Mouse (Mus musculus): Measurements from ENCODE around the gene Nectin4. TPM values are rescaled to one million over a fixed set of nuclear protein-coding genes. Genes with fewer than 3 reads are reported as not detected.

Nectin4 gene
- polyA plus RNA-seq, 1 experiment from 2014 or later = 4.6 TPM

GRCm38 (mm10) chr1:171388376-171389102 is 18.6 kb downstream of the Nectin4 start, which contains the start of gene Arhgap30:
Gene Arhgap30 (plus strand): TSS chr1:171388954.
- Histone ChIP-seq H3K27me3 (replicated peaks; ENCODE audit: low read depth, poor library complexity, severe bottlenecking) (peaks cover 4% of the 10 kb centered on the region; the same call in 1 of the 2 replicates), H3K4me3 (no peak within 1 kb of the TSS), H3K9me3 (no peaks in the 10 kb centered on the region), H3K4me1 (peaks cover 30% of the 10 kb centered on the region), H3K36me3 (replicated peaks) (no peaks in the 10 kb centered on the region), H3K27ac (replicated peaks) (no peak within 1 kb of the TSS)
- 81% methylated on average over 15 of the region's 15 CpGs for WGBS
- no peak for DNase-seq (ENCODE audit: low spot score)

GRCm38 (mm10) chr1:171390101-171390500 is 20.2 kb downstream of the Nectin4 start:
- 71% methylated on average over 4 of the region's 4 CpGs for WGBS
- H3K4me1 ChIP-seq = peaks cover 26% of the 10 kb centered on the region
- no peak overlapping the region for H3K4me3 ChIP-seq
- no peak overlapping the region for H3K27ac ChIP-seq (replicated peaks)
- DNase-seq (ENCODE audit: low spot score) = no peak
- no peaks in the 10 kb centered on the region for H3K27me3 ChIP-seq (replicated peaks; ENCODE audit: low read depth, poor library complexity, severe bottlenecking)
- no peaks in the 10 kb centered on the region for H3K9me3 ChIP-seq
- H3K36me3 ChIP-seq (replicated peaks) = no peaks in the 10 kb centered on the region

- no peak for DNase-seq (ENCODE audit: low spot score)
- Histone ChIP-seq H3K4me3 (no peak overlapping the region), H3K36me3 (replicated peaks) (no peaks in the 10 kb centered on the region), H3K27ac (replicated peaks) (no peak overlapping the region), H3K9me3 (no peaks in the 10 kb centered on the region), H3K27me3 (replicated peaks; ENCODE audit: low read depth, poor library complexity, severe bottlenecking) (0 out of 2 replicates have a peak, but pooled peaks cover 4% of the 10 kb centered on the region), H3K4me1 (no peaks in the 10 kb centered on the region)
- WGBS = 73% methylated on average over 4 of the region's 4 CpGs
Observed at GRCm38 (mm10) chr1:171401821-171402220, 31.9 kb downstream of the Nectin4 start.

- Histone ChIP-seq H3K27ac (replicated peaks) (no peak overlapping the region), H3K27me3 (replicated peaks; ENCODE audit: low read depth, poor library complexity, severe bottlenecking) (peaks cover 13% of the 10 kb centered on the region), H3K9me3 (no peaks in the 10 kb centered on the region), H3K4me1 (no peaks in the 10 kb centered on the region), H3K4me3 (no peak overlapping the region), H3K36me3 (replicated peaks) (no peaks in the 10 kb centered on the region)
- DNase-seq (ENCODE audit: low spot score) = no peak
- WGBS = 75% methylated on average over 9 of the region's 9 CpGs
Observed at GRCm38 (mm10) chr1:171402991-171403390, 33.1 kb downstream of the Nectin4 start.

GRCm38 (mm10) chr1:171407263-171407662 is 37.4 kb downstream of the Nectin4 start:
- H3K4me1 ChIP-seq = peaks cover under 1% of the 10 kb centered on the region
- no peak overlapping the region for H3K4me3 ChIP-seq
- no peaks in the 10 kb centered on the region for H3K9me3 ChIP-seq
- H3K27ac ChIP-seq (replicated peaks) = no peak overlapping the region
- peaks cover 20% of the 10 kb centered on the region for H3K27me3 ChIP-seq (replicated peaks; ENCODE audit: low read depth, poor library complexity, severe bottlenecking)
- 79% methylated on average over 5 of the region's 5 CpGs for WGBS
- no peak for DNase-seq (ENCODE audit: low spot score)
- no peaks in the 10 kb centered on the region for H3K36me3 ChIP-seq (replicated peaks)

- 81% methylated on average over 1 of the region's 1 CpGs for WGBS
- Histone ChIP-seq H3K36me3 (replicated peaks) (peaks cover 20% of the 10 kb centered on the region), H3K4me3 (no peak overlapping the region), H3K27ac (replicated peaks) (no peak overlapping the region), H3K9me3 (no peaks in the 10 kb centered on the region), H3K4me1 (peaks cover 15% of the 10 kb centered on the region), H3K27me3 (replicated peaks; ENCODE audit: low read depth, poor library complexity, severe bottlenecking) (peaks cover 20% of the 10 kb centered on the region)
- DNase-seq (ENCODE audit: low spot score) = no peak
Observed at GRCm38 (mm10) chr1:171410231-171410630, 40.3 kb downstream of the Nectin4 start.

GRCm38 (mm10) chr1:171410947-171411484 is 41.1 kb downstream of the Nectin4 start, which contains the start of gene Usf1:
Gene Usf1 (plus strand): TSS chr1:171411313.
- peaks cover 20% of the 10 kb centered on the region for H3K27me3 ChIP-seq (replicated peaks; ENCODE audit: low read depth, poor library complexity, severe bottlenecking)
- peak within 1 kb of the TSS; percentile 97 for H3K27ac ChIP-seq (replicated peaks)
- peak; percentile 96 for DNase-seq (ENCODE audit: low spot score)
- H3K9me3 ChIP-seq = no peaks in the 10 kb centered on the region
- peak within 1 kb of the TSS; percentile 97 for H3K4me3 ChIP-seq
- under 1% methylated on average over 36 of the region's 36 CpGs for WGBS
- H3K36me3 ChIP-seq (replicated peaks) = peaks cover 28% of the 10 kb centered on the region
- H3K4me1 ChIP-seq = peaks cover 15% of the 10 kb centered on the region

- H3K4me1 ChIP-seq = peaks cover 15% of the 10 kb centered on the region
- H3K27ac ChIP-seq (replicated peaks) = peak overlapping the region; percentile 97
- peaks cover 33% of the 10 kb centered on the region for H3K36me3 ChIP-seq (replicated peaks)
- no peak for DNase-seq (ENCODE audit: low spot score)
- H3K9me3 ChIP-seq = no peaks in the 10 kb centered on the region
- WGBS = under 1% methylated on average over 39 of the region's 39 CpGs
- H3K27me3 ChIP-seq (replicated peaks; ENCODE audit: low read depth, poor library complexity, severe bottlenecking) = peaks cover 20% of the 10 kb centered on the region
- peak overlapping the region; percentile 97 for H3K4me3 ChIP-seq
Observed at GRCm38 (mm10) chr1:171411492-171411941, 41.6 kb downstream of the Nectin4 start.

- 2% methylated on average over 20 of the region's 20 CpGs for WGBS
- H3K4me1 ChIP-seq = peaks cover 15% of the 10 kb centered on the region
Observed at GRCm38 (mm10) chr1:171412001-171412441, 42.1 kb downstream of the Nectin4 start.

GRCm38 (mm10) chr1:171412446-171412845 is 42.5 kb downstream of the Nectin4 start:
- DNase-seq (ENCODE audit: low spot score) = peak; percentile 21
- Histone ChIP-seq H3K4me3 (peak overlapping the region; percentile 97), H3K27ac (replicated peaks) (peak overlapping the region; percentile 97), H3K4me1 (peaks cover 15% of the 10 kb centered on the region), H3K27me3 (replicated peaks; ENCODE audit: low read depth, poor library complexity, severe bottlenecking) (peaks cover 17% of the 10 kb centered on the region), H3K9me3 (no peaks in the 10 kb centered on the region), H3K36me3 (replicated peaks) (peaks cover 42% of the 10 kb centered on the region)
- 60% methylated on average over 3 of the region's 3 CpGs for WGBS

More at GRCm38 (mm10) chr1:171412001-171412441, 42.1 kb downstream of the Nectin4 start:
- Histone ChIP-seq H3K36me3 (replicated peaks) (peaks cover 38% of the 10 kb centered on the region), H3K4me3 (peak overlapping the region; percentile 97), H3K9me3 (no peaks in the 10 kb centered on the region), H3K27ac (replicated peaks) (peak overlapping the region; percentile 97), H3K27me3 (replicated peaks; ENCODE audit: low read depth, poor library complexity, severe bottlenecking) (peaks cover 20% of the 10 kb centered on the region)
- peak; percentile 69 for DNase-seq (ENCODE audit: low spot score)

- WGBS = 80% methylated on average over 8 of the region's 8 CpGs
Observed at GRCm38 (mm10) chr1:171413608-171414007, 43.7 kb downstream of the Nectin4 start.

GRCm38 (mm10) chr1:171418660-171419059 is 48.8 kb downstream of the Nectin4 start, which contains the start of gene Tstd1:
Gene Tstd1 (plus strand): TSS chr1:171418872.
- DNase-seq (ENCODE audit: low spot score) = no peak
- H3K36me3 ChIP-seq (replicated peaks) = peaks cover 75% of the 10 kb centered on the region
- H3K4me1 ChIP-seq = peaks cover 8% of the 10 kb centered on the region
- 87% methylated on average over 5 of the region's 5 CpGs for WGBS
- no peaks in the 10 kb centered on the region for H3K27me3 ChIP-seq (replicated peaks; ENCODE audit: low read depth, poor library complexity, severe bottlenecking)
- no peak within 1 kb of the TSS for H3K4me3 ChIP-seq
- H3K27ac ChIP-seq (replicated peaks) = no peak within 1 kb of the TSS
- no peaks in the 10 kb centered on the region for H3K9me3 ChIP-seq

More at GRCm38 (mm10) chr1:171413608-171414007, 43.7 kb downstream of the Nectin4 start:
- Histone ChIP-seq H3K27me3 (replicated peaks; ENCODE audit: low read depth, poor library complexity, severe bottlenecking) (peaks cover 7% of the 10 kb centered on the region), H3K4me1 (peaks cover 15% of the 10 kb centered on the region), H3K27ac (replicated peaks) (no peak overlapping the region), H3K4me3 (no peak overlapping the region), H3K36me3 (replicated peaks) (peaks cover 54% of the 10 kb centered on the region), H3K9me3 (no peaks in the 10 kb centered on the region)
- DNase-seq (ENCODE audit: low spot score) = no peak
